Mouse (Mus musculus): ENCODE data around the gene Fam78a. TPM values are rescaled to one million over a fixed set of nuclear protein-coding genes. Genes with fewer than 3 reads are reported as not detected.

The Fam78a gene
- total and polyA plus RNA-seq, 3 experiments, result 16.0 to 17.4 TPM; not detected in 1

DNA sequence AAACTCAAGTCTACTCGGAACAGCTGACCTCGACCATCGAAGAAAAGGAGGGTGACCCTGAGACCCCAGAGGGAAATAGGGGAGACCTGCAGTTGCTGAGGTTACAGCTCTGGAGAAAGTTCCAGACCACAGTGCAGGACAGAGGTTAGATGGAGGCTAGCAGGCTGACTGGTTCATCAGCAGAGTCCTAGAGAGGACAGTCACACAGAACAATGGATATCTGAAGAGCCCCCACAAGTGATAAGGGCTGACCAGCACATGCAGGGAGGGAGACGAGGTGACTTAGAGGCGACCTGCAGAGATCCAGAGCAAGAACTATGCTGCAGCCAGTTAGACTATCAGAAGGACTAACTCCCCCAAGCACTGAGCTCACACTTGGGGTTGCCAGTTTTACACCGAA is 25.0 kb downstream of the Fam78a start:
- Histone ChIP-seq H3K9me3 (replicated peaks; ENCODE audit: insufficient read depth, low read length) (no peaks in the 10 kb centered on the region), H3K4me1 (ENCODE audit: control insufficient read depth in 1 of 2, insufficient read depth in 2 of 2, low read length in 2 of 2) (peaks cover 33 to 48% of the 10 kb centered on the region in 2 experiments), H3K36me3 (ENCODE audit: control insufficient read depth in 1 of 2, insufficient read depth in 2 of 2, low read length in 2 of 2) (peaks cover 0 to 41% of the 10 kb centered on the region in 2 experiments; a peak in 2 of 4 replicates), H3K27ac (ENCODE audit: control insufficient read depth, low read depth, low read length) (no peak overlapping the region), H3K4me3 (ENCODE audit: control insufficient read depth in 1 of 2, insufficient read depth in 1 of 2, low read depth in 2 of 2, low read length in 2 of 2) (no peak overlapping the region), H3K9ac (ENCODE audit: control insufficient read depth, low read depth, low read length, poor library complexity, severe bottlenecking) (no peak overlapping the region), H3K27me3 (ENCODE audit: control insufficient read depth in 1 of 2, insufficient read depth in 2 of 2, low read length in 2 of 2) (no peaks in the 10 kb centered on the region), H3K79me2 (ENCODE audit: control insufficient read depth, insufficient read depth, low read length, poor library complexity) (no peaks in the 10 kb centered on the region)
- TF ChIP-seq NRF1 (IDR thresholded peaks at IDR 0.05; ENCODE audit: insufficient read depth, low read depth, low read length, poor library complexity, severe bottlenecking) (no peak), USF2 (IDR thresholded peaks at IDR 0.05; ENCODE audit: borderline replicate concordance in 1 of 2, insufficient read depth in 1 of 2, low read depth in 1 of 2, low read length in 2 of 2) (no peak), ETS1 (IDR thresholded peaks at IDR 0.05; ENCODE audit: low read depth, low read length) (no peak), BHLHE40 (IDR thresholded peaks at IDR 0.05; ENCODE audit: borderline replicate concordance, low read depth, low read length) (no peak), UBTF (IDR thresholded peaks at IDR 0.05; ENCODE audit: borderline replicate concordance, insufficient read depth, low read depth, low read length) (no peak), CHD1 (IDR thresholded peaks at IDR 0.05; ENCODE audit: low read depth, low read length) (no peak), POLR2AphosphoS2 (IDR thresholded peaks at IDR 0.05; ENCODE audit: low read length) (no peak), USF1 (IDR thresholded peaks at IDR 0.05; ENCODE audit: low read depth, low read length) (no peak), POLR2AphosphoS5 (IDR thresholded peaks at IDR 0.05; ENCODE audit: borderline replicate concordance, low read depth, low read length) (no peak), MAFK (IDR thresholded peaks at IDR 0.05; ENCODE audit: borderline replicate concordance, low read depth, low read length) (no peak), SIN3A (IDR thresholded peaks at IDR 0.05; ENCODE audit: low read length) (no peak), ZMIZ1 (IDR thresholded peaks at IDR 0.05; ENCODE audit: low read depth, low read length) (no peak), CTCF (IDR thresholded peaks at IDR 0.05 in 2 of 3, conservative IDR thresholded peaks at IDR 0.05 in 1 of 3; ENCODE audit: control insufficient read depth in 1 of 3, insufficient read depth in 1 of 3, low read depth in 2 of 3, low read length in 3 of 3, poor library complexity in 1 of 3, severe bottlenecking in 1 of 3) (no peak), SMC3 (IDR thresholded peaks at IDR 0.05; ENCODE audit: low read depth, low read length) (no peak), EP300 (IDR thresholded peaks at IDR 0.05; ENCODE audit: low read depth in 1 of 2, low read length in 2 of 2) (no peak), TAL1 (IDR thresholded peaks at IDR 0.05; ENCODE audit: low read length) (no peak), E2F4 (IDR thresholded peaks at IDR 0.05; ENCODE audit: borderline replicate concordance, low read depth, low read length) (no peak), CHD2 (IDR thresholded peaks at IDR 0.05; ENCODE audit: low read length) (no peak)
- no peak for DNase-seq (ENCODE audit: low read depth, low spot score)

DNA sequence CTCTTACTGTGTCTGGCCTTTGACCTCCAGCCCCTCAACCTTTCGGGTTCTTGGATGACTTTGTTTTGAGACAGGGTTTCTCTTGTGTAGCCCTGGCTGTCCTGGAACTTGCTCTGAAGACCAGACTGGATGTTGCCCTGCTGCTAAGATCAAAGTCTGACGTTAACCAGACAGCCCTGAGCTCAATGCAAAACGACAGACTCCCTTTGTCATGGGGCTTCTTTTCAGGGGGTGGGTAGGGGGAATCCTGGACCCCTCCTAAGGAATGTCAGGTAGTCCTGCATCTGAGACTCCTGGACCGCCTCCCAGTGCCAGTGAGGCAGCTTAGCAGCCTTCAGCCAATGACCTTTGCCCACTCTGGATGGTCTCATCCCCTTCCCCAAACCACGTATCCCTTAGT is 25.9 kb downstream of the Fam78a start:
- Histone ChIP-seq H3K4me1 (ENCODE audit: control insufficient read depth in 1 of 2, insufficient read depth in 2 of 2, low read length in 2 of 2) (peaks cover 33 to 48% of the 10 kb centered on the region in 2 experiments), H3K27me3 (ENCODE audit: control insufficient read depth in 1 of 2, insufficient read depth in 2 of 2, low read length in 2 of 2) (no peaks in the 10 kb centered on the region), H3K9me3 (replicated peaks; ENCODE audit: insufficient read depth, low read length) (no peaks in the 10 kb centered on the region), H3K4me3 (ENCODE audit: control insufficient read depth in 1 of 2, insufficient read depth in 1 of 2, low read depth in 2 of 2, low read length in 2 of 2) (no peak overlapping the region), H3K9ac (ENCODE audit: control insufficient read depth, low read depth, low read length, poor library complexity, severe bottlenecking) (no peak overlapping the region), H3K79me2 (ENCODE audit: control insufficient read depth, insufficient read depth, low read length, poor library complexity) (no peaks in the 10 kb centered on the region), H3K36me3 (ENCODE audit: control insufficient read depth in 1 of 2, insufficient read depth in 2 of 2, low read length in 2 of 2) (peaks cover 0 to 41% of the 10 kb centered on the region in 2 experiments; a peak in 2 of 4 replicates), H3K27ac (ENCODE audit: control insufficient read depth, low read depth, low read length) (no peak overlapping the region)
- TF ChIP-seq TCF12 (IDR thresholded peaks at IDR 0.05; ENCODE audit: low read depth, low read length), result no peak
- TF ChIP-seq MXI1 (IDR thresholded peaks at IDR 0.05; ENCODE audit: low read depth, low read length), result no peak
- no peak for TF ChIP-seq POLR2A (IDR thresholded peaks at IDR 0.05; ENCODE audit: control insufficient read depth in 1 of 2, insufficient read depth in 1 of 2, low read depth in 1 of 2, low read length in 2 of 2, poor library complexity in 1 of 2)
- TF ChIP-seq POLR2AphosphoS5 (IDR thresholded peaks at IDR 0.05; ENCODE audit: borderline replicate concordance, low read depth, low read length), result no peak
- TF ChIP-seq HCFC1 (IDR thresholded peaks at IDR 0.05; ENCODE audit: low read depth, low read length), result no peak
- no peak for TF ChIP-seq RAD21 (IDR thresholded peaks at IDR 0.05; ENCODE audit: low read depth, low read length)
- TF ChIP-seq GABPA (IDR thresholded peaks at IDR 0.05; ENCODE audit: low read depth, low read length), result no peak
- TF ChIP-seq MAX (IDR thresholded peaks at IDR 0.05; ENCODE audit: low read length), result no peak
- TF ChIP-seq MEF2A (IDR thresholded peaks at IDR 0.05; ENCODE audit: extremely low read depth, insufficient replicate concordance, low read depth, low read length, poor library complexity, severe bottlenecking), result no peak
- TF ChIP-seq ZMIZ1 (IDR thresholded peaks at IDR 0.05; ENCODE audit: low read depth, low read length), result no peak
- TF ChIP-seq EP300 (IDR thresholded peaks at IDR 0.05; ENCODE audit: low read depth in 1 of 2, low read length in 2 of 2), result no peak
- TF ChIP-seq CHD1 (IDR thresholded peaks at IDR 0.05; ENCODE audit: low read depth, low read length), result no peak
- no peak for TF ChIP-seq ELF1 (IDR thresholded peaks at IDR 0.05; ENCODE audit: low read depth, low read length)
- DNase-seq (ENCODE audit: low read depth, low spot score), result no peak

Measured in MEL (cell line).